Mouse (Mus musculus): ENCODE measurements around the gene Rpl10a. TPM values are rescaled to one million over a fixed set of nuclear protein-coding genes. Genes with fewer than 3 reads are reported as not detected.

The Rpl10a gene
- polyA plus RNA-seq, 1 experiment from 2014 or later: 502 TPM

DNA sequence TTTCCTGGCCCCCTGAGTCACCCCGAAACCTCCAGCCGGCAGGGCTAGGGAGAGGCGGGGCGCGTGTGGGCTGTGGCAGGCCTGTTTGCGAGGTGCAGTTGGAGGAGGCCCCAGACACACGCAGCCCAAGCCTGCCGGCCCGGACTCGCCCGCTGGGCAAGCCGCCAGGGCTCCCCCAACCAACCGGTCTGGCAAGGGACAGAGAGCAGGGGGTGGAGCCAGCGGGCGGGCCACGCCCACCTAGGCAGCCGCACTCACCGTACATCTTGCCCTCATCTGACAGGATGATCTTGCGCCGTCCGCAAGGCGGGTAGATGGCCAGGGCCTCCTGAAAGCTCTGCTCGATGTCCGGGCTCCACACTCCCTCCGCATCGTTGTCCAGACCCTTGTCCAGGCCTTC, 12.8 kb downstream of the Rpl10a start:
- no peaks in the 10 kb centered on the region for H3K27me3 ChIP-seq (ENCODE audit: low read depth, poor library complexity, severe bottlenecking)

DNA sequence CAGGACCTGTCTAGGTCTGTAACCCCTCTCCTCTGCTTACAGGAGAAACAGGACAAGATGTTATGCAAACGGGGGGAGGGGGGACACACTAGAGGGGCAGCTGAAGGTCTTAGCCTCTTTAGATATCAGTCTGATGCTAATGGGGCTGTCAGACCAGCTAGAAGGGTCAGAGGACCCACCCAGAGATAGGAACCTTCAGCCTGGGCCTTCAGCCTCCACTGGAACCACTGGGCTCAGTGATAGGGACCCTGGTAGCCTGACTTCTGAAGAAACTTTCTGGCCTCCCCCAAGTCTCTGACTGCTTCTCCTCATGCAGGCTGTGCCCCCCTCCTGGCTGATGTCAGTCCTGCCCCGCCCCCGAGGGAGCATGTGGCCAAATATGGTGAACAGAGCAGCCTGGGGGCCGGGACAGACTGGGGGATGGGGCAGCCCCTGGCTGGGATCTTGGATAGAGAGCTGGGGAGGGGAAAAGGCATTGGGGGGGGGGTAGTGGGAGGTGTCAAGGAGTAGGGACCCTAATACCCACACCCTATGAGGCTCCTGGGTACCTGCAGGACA, 15.9 kb downstream of the Rpl10a start:
- peak overlapping the region; percentile 84 for H3K27ac ChIP-seq
- 27% methylated on average over 4 of the region's 4 CpGs for WGBS
- peaks cover 87% of the 10 kb centered on the region for H3K4me1 ChIP-seq
- H3K9me3 ChIP-seq (replicated peaks): no peaks in the 10 kb centered on the region
- H3K4me3 ChIP-seq: 0 out of 2 replicates have a peak overlapping the region, but pooled peaks have one; percentile 41
- peaks cover 23% of the 10 kb centered on the region for H3K36me3 ChIP-seq
- 0 out of 2 replicates have a peak, but pooled peaks cover 6% of the 10 kb centered on the region for H3K27me3 ChIP-seq (ENCODE audit: low read depth, poor library complexity, severe bottlenecking)
- DNase-seq (ENCODE audit: low spot score): no peak

More for the DNA sequence above, 12.8 kb downstream of the Rpl10a start:
- H3K4me1 ChIP-seq: peaks cover 59% of the 10 kb centered on the region
- WGBS: 7% methylated on average over 26 of the region's 26 CpGs
- DNase-seq (ENCODE audit: low spot score): peak; percentile 82
- peak overlapping the region; percentile 74 for H3K27ac ChIP-seq
- H3K36me3 ChIP-seq: peaks cover 51% of the 10 kb centered on the region
- H3K4me3 ChIP-seq: peak overlapping the region; percentile 42
- no peaks in the 10 kb centered on the region for H3K9me3 ChIP-seq (replicated peaks)

DNA sequence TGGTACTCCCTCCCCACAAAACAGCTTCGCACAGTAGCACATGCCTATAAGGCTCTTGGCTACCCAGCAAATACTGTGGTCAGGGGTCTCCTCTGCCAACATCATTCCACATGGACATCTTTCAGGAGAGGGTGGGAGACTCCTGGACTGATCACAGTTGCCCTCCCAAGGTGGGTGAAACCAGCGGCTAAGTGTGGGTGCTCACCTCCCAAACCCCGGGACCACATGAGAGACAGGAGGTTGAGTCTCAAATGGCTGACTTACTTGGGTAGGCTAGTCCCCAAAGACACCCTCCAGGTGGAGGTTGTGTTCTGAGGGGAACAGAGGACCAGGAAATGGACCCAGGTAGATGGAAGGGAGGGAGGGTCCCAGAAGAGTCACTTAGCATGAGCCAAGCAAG, 16.4 kb downstream of the Rpl10a start:
- H3K4me3 ChIP-seq: peak overlapping the region; percentile 41; the same call in 1 of the 2 replicates
- H3K4me1 ChIP-seq: peaks cover 92% of the 10 kb centered on the region
- 47% methylated on average over 3 of the region's 3 CpGs for WGBS
- no peak for DNase-seq (ENCODE audit: low spot score)
- peak overlapping the region; percentile 84 for H3K27ac ChIP-seq
- H3K9me3 ChIP-seq (replicated peaks): no peaks in the 10 kb centered on the region
- H3K27me3 ChIP-seq (ENCODE audit: low read depth, poor library complexity, severe bottlenecking): 0 out of 2 replicates have a peak, but pooled peaks cover 9% of the 10 kb centered on the region
- peaks cover 18% of the 10 kb centered on the region for H3K36me3 ChIP-seq

DNA sequence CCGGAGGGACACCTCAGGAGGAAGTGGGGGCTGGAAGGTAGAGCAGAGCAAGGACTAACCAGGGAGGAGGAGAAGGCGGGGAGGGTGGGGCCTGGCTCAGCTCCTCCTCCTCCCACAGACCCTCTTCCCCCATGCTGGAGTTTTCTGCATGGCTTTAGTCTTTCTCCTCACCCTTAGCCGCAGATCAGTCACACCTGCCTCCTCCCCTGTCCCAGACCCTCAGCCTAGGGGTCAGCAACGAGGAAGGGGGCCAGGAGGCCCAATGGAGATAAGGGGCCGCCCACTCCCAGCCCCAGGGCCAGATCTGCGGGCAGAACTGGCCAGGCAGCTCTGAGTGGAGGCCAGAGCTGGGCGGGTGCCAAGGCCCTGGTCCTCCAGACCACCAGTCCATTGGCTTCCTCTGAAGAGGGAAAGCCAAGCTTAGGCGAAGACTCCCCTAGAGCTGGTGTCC, 17.0 kb downstream of the Rpl10a start:
- 2% methylated on average over 8 of the region's 8 CpGs for WGBS
- no peak for DNase-seq (ENCODE audit: low spot score)
- Histone ChIP-seq H3K4me1 (peaks cover 96% of the 10 kb centered on the region), H3K9me3 (replicated peaks) (no peaks in the 10 kb centered on the region), H3K36me3 (peaks cover 12% of the 10 kb centered on the region), H3K27me3 (ENCODE audit: low read depth, poor library complexity, severe bottlenecking) (0 out of 2 replicates have a peak, but pooled peaks cover 9% of the 10 kb centered on the region), H3K4me3 (peak overlapping the region; percentile 41), H3K27ac (peak overlapping the region; percentile 84)

DNA sequence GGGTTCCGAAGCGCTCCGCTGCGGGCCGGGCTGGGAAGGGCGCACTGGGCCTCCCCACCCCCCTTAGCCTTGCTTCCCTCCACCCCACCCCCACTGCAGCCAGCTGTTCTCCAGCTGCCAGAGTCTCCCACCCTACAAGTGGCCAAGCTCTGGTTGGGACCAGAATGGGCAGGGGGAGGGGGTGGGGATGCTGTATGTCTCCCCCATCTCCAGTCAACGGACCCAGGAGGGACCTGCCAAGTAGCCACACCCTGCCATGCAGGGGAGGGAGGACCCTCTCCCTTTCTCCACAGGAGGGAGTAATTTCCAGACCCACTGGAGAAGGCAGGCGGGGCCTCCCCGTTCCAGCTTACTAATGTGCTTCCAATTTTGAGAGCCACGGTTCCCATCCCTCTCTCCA, 17.6 kb downstream of the Rpl10a start:
- H3K27ac ChIP-seq: peak overlapping the region; percentile 84
- H3K27me3 ChIP-seq (ENCODE audit: low read depth, poor library complexity, severe bottlenecking): 0 out of 2 replicates have a peak, but pooled peaks cover 9% of the 10 kb centered on the region
- peak; percentile 68 for DNase-seq (ENCODE audit: low spot score)
- peaks cover 6% of the 10 kb centered on the region for H3K36me3 ChIP-seq
- peak overlapping the region; percentile 41 for H3K4me3 ChIP-seq
- 4% methylated on average over 10 of the region's 10 CpGs for WGBS
- H3K4me1 ChIP-seq: peaks cover 93% of the 10 kb centered on the region
- H3K9me3 ChIP-seq (replicated peaks): no peaks in the 10 kb centered on the region

DNA sequence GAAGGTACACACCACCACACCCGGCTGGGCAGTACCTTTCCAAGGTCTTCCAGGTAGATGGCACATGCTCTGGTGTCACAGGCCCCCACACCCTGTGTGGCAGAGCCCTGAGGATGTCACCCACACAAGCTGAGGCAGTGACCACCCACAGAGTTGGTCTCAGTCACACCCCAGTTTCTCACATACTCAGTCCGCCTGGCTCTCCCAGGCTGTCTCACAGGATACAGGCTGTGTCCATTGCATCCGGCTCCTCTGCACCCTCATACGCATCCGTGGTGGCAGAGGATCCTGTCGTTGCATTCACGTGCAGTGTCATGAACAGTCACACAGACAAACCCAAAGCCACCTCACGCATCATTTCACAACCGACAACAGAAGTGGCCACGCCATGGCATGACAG, 19.1 kb downstream of the Rpl10a start:
- Histone ChIP-seq H3K27ac (no peak overlapping the region), H3K9me3 (replicated peaks) (no peaks in the 10 kb centered on the region), H3K27me3 (ENCODE audit: low read depth, poor library complexity, severe bottlenecking) (peaks cover 9% of the 10 kb centered on the region; the same call in 1 of the 2 replicates), H3K36me3 (no peaks in the 10 kb centered on the region), H3K4me3 (no peak overlapping the region), H3K4me1 (peaks cover 93% of the 10 kb centered on the region)
- DNase-seq (ENCODE audit: low spot score): no peak
- WGBS: 86% methylated on average over 10 of the region's 10 CpGs

DNA sequence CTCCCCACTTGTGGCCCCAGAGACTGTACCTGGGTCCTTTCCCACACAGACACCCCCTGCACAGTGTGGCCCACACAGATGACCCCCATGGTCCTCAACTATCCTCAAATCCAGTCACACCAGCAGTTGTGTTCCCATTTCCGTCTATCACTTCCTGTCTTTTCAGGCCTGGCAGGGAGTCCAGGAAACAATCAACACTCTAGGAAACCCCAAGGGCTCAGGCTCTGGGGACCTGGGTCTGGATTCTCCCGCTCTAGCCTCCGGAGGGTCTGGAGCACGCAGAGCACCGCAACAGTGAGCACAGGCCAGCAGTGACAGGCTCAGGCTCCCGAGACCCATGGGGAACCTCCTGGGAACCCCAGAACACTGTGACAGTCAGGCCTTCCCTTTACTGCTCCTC, 19.9 kb downstream of the Rpl10a start:
- Histone ChIP-seq H3K27ac (peak overlapping the region; percentile 96), H3K4me3 (peak overlapping the region; percentile 86), H3K9me3 (replicated peaks) (no peaks in the 10 kb centered on the region), H3K4me1 (peaks cover 90% of the 10 kb centered on the region), H3K27me3 (ENCODE audit: low read depth, poor library complexity, severe bottlenecking) (peaks cover 11% of the 10 kb centered on the region; the same call in 1 of the 2 replicates), H3K36me3 (no peaks in the 10 kb centered on the region)
- no peak for DNase-seq (ENCODE audit: low spot score)
- 55% methylated on average over 6 of the region's 6 CpGs for WGBS

DNA sequence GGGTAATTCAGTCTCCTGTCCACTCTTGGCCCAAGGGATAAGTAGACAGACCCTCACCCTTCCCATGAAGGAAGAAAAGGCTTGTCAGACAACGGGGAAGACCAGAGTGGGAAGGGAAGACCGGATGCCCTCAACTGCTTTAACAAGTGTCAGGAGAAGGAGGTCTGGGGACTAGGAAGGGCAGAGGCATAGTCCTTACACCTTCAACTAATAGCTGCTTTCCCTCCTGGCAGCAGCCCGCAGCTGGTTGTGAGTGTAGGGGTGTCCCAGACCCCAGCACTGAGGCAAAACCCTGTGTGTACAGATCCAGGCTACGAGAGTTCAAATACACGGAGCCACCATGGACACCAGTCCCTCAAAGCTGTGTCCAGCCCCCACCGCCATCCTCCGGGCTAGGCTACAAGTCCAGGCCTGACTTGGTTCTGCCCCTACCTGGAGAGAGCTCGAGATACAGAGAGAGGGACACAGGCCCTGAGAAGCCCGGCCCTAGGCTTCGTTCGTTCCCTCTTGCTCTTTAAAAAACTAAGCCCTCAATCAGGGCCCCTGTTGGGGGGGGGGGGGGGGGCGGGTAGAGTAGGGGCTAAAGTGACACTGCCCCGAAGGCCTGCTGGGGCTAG, 21.1 kb downstream of the Rpl10a start:
- Histone ChIP-seq H3K27me3 (ENCODE audit: low read depth, poor library complexity, severe bottlenecking) (peaks cover 17% of the 10 kb centered on the region), H3K27ac (peak overlapping the region; percentile 96), H3K36me3 (no peaks in the 10 kb centered on the region), H3K9me3 (replicated peaks) (no peaks in the 10 kb centered on the region), H3K4me1 (peaks cover 79% of the 10 kb centered on the region), H3K4me3 (peak overlapping the region; percentile 86)
- 11% methylated on average over 13 of the region's 13 CpGs for WGBS
- DNase-seq (ENCODE audit: low spot score): peak; percentile 51

DNA sequence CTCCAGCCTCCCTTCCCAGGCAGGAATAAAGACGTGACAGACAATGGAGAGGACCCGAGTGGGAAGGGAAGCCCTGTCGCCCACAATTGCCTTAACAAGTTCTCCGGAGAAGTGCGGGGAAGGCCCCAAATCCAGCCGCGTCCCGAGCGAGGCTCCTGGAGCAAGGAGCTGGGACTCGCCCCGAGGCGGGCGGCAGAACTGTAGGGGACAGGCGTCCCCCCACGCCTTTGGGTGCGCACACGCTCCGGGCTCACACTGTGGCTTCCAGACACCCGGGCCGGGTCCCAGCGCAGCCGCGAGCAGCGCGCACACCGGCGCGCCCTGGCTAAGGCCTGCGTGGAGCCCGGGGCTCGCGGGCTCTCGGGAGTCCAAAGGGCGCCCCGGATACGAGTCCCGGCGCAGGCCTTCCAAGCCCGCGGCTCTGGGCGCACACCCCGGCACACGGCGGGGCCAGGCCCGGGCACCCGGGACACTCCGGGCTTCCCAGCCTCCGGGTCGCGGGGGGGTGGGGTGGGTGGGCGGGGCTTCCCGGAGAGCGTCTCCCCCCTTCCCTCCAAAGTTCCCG, 21.7 kb downstream of the Rpl10a start:
- peak; percentile 69 for DNase-seq (ENCODE audit: low spot score)

DNA sequence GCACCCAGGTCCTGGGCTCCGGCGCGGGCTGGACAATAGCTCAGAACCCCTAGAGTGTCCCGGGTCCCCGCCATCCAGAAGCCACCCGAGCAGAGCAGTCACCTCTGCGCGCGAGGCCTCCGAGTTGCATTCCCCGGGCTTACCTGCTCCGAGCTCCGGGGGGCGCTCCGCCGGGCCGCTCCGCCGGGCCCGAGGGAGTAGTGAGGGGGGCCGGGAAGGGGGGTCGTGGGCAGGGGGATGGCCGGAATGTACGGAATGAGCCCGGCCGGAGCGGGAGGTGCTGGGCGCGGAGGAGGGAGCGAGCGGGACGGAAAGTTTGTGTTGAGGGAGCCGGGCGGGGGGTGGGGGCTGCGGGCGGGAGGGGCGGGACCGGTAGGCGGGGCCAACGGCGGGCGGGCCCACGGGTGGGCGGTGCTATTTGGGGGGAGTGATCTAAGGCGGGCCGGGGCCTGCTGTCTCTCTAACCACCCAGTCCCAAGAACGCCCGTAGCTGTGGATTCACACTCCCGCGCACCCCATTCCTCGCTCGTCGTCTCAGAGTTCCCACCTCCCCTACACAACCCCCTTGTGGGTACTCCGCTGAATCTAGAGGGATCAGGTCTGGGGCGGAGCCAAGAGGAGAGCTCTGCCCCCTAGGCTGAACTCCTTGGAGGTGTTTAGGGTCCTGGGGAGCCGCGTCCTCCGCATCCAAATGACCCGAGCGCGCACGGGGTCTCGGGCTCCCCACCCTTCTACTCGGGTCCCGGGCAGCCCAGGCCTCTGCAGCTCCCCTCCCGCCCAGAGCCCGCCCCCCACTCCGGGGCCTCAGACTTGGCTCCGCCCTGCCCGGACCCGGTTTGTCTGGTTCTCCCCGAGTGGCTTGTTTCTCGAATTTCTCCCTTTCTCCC, 22.4 kb downstream of the Rpl10a start, which contains the start of gene Tead3:
Gene Tead3 (minus strand): TSS at position 352 of the 887 bp plus-strand sequence.
- Histone ChIP-seq H3K9me3 (replicated peaks) (no peaks in the 10 kb centered on the region), H3K4me3 (peak within 1 kb of the TSS; percentile 86), H3K27ac (peak within 1 kb of the TSS; percentile 96), H3K27me3 (ENCODE audit: low read depth, poor library complexity, severe bottlenecking) (peaks cover 17% of the 10 kb centered on the region), H3K36me3 (no peaks in the 10 kb centered on the region), H3K4me1 (peaks cover 65% of the 10 kb centered on the region)
- WGBS: under 1% methylated on average over 61 of the region's 73 CpGs
- peak; percentile 93 for DNase-seq (ENCODE audit: low spot score)

More for the DNA sequence above, 21.7 kb downstream of the Rpl10a start:
- Histone ChIP-seq H3K36me3 (no peaks in the 10 kb centered on the region), H3K4me3 (peak overlapping the region; percentile 86), H3K9me3 (replicated peaks) (no peaks in the 10 kb centered on the region), H3K27ac (peak overlapping the region; percentile 96), H3K27me3 (ENCODE audit: low read depth, poor library complexity, severe bottlenecking) (peaks cover 17% of the 10 kb centered on the region), H3K4me1 (peaks cover 73% of the 10 kb centered on the region)
- under 1% methylated on average over 54 of the region's 54 CpGs for WGBS

DNA sequence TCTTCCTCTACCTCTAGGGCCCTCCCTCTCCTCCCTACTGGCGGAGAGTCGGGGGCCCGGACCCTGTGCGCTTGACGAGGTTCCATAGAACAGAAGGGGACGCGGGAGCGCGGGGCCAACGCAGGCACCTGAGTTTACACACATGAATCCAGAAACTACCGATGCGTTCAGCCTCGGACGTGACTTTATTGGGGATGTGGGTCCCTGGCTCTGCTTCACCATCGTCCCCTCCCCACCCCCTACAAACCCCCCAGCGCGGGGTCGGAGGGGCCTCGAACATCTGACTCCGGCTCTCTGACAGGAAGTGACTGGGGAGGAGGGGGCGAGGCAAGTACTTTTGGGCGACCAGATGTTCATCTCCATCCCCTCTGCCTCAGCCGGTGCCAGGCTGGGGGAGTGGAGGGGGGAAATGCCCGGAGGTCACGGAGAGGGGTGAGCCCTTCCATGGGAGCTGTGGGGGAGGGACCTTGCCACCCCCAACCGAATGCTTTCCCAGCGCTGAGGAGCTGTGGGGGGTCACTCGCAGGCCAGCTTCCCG, 23.2 kb downstream of the Rpl10a start:
- H3K27me3 ChIP-seq (ENCODE audit: low read depth, poor library complexity, severe bottlenecking): peaks cover 17% of the 10 kb centered on the region
- WGBS: under 1% methylated on average over 29 of the region's 29 CpGs
- no peaks in the 10 kb centered on the region for H3K9me3 ChIP-seq (replicated peaks)
- H3K36me3 ChIP-seq: no peaks in the 10 kb centered on the region
- H3K27ac ChIP-seq: peak overlapping the region; percentile 96
- H3K4me3 ChIP-seq: peak overlapping the region; percentile 86
- H3K4me1 ChIP-seq: peaks cover 58% of the 10 kb centered on the region
- DNase-seq (ENCODE audit: low spot score): no peak

DNA sequence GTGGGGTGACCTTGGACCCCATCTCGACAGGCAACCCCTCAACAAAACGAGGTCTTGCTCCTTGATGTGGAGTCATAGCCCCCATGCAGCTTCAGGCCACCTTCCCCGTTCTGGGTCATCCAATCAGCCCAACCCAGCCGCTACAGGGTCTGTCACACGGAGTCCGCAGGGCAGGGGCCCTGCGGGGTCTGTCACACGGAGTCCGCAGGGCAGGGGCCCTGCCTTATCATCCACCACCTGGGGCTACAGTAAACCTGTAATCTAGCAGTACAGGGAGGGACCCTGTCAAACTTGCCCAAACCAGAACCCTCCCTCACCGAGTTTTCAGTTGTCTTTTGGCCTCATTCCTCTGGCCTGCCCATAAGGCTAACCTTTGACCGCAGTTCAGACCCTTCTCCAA, 23.7 kb downstream of the Rpl10a start:
- Histone ChIP-seq H3K36me3 (no peaks in the 10 kb centered on the region), H3K4me3 (peak overlapping the region; percentile 86), H3K27me3 (ENCODE audit: low read depth, poor library complexity, severe bottlenecking) (peaks cover 19% of the 10 kb centered on the region), H3K4me1 (peaks cover 52% of the 10 kb centered on the region), H3K9me3 (replicated peaks) (no peaks in the 10 kb centered on the region), H3K27ac (peak overlapping the region; percentile 96)
- WGBS: 4% methylated on average over 11 of the region's 11 CpGs
- DNase-seq (ENCODE audit: low spot score): no peak

Data from limb, embryonic 10.5 days (tissue).